Mouse (Mus musculus): ENCODE data around the gene Nop14. TPM values are rescaled to one million over a fixed set of nuclear protein-coding genes. Genes with fewer than 3 reads are reported as not detected.
"Not testable (repeated sequence)": the region's sequence is repeated elsewhere in the genome, so short reads cannot be mapped to it uniquely, and the experiment has no call there.

Gene Nop14
- total RNA-seq, 2 experiments from 2014 or later = 9.1 to 9.3 TPM

- DNase-seq (ENCODE audit: low spot score) = no peak
- intact Hi-C loops (cut with DNase I) = loop anchor here (2.0 kb wide), 1 partner anchor 117 kb away; no protein-coding TSS in a partner anchor
Measured at GRCm38 (mm10) chr5:34635665-34636192, 24.2 kb downstream of the Nop14 start.

- DNase-seq (ENCODE audit: low spot score) = no peak
- intact Hi-C loops (cut with DNase I) = no loop called here
Measured at GRCm38 (mm10) chr5:34634746-34635400, 25.1 kb downstream of the Nop14 start.

DNA sequence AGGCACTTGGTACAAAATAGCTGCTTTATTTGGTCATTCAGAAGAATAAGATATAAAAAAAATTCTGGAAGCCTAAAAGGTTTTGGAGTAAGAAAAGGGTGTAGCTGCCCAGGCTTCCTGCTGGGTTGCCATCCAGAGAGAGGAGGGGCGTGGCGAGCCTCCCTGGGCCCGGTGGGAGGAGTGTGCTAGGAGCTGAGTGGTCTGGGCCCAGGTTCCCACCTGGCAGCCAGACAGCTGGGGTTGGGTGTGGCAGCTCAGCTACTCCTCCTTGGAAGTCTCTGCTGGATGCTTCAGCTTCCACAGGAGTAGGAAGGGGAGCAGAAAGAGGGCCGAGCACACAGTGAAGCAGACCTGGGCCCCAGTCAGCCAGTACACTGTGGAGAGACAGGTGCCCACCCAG is 26.3 kb downstream of the Nop14 start:
- intact Hi-C loops (cut with DNase I) = no loop called here
- peak; percentile 40 for DNase-seq (ENCODE audit: low spot score)

DNA sequence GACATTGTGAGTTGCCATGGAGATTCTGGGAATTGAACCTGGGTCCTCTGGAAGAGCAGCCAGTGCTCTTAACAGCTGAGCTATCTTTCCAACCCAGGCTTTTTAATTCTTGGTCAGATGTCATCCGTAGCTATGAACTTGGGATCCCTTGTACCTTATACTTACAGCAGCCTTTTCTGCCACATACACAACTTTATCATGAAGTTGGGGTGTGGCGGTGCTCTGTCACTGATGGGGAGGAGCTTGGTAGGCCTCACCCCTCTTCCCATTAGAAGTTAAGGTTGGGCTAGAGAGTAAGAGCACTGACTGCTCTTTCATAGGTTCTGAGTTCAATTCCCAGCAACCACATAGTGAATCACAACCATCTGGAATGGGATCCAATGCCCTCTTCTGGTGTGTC is 27.0 kb downstream of the Nop14 start:
- no peak for DNase-seq (ENCODE audit: low spot score)
- intact Hi-C loops (cut with DNase I) = no loop called here

GRCm38 (mm10) chr5:34609966-34610365 is 50.0 kb downstream of the Nop14 start:
- intact Hi-C loops (cut with DNase I) = no loop called here
- no peak for DNase-seq (ENCODE audit: low spot score)

DNA sequence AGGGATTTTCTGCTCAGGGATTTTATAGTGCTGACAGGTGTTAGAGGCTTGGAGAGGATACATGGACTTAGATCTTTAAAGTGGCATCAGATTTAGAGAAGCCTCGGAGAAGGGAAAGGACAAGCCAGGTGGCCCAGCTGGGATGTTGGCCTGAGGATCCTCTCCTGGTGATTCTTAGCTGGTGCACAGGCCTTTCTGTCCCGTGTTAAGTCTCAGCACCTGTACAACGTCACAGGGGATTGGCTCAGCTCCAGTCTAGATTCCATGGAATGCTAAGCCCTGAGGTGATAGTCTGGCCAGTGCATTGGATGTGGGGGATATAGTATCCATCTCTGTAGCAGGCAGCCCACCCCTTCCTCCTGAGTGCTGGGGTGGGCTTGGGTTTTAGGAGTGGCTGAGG is 51.7 kb downstream of the Nop14 start:
- DNase-seq (ENCODE audit: low spot score) = no peak
- intact Hi-C loops (cut with DNase I) = no loop called here

- intact Hi-C loops (cut with DNase I) = no loop called here
- DNase-seq (ENCODE audit: low spot score) = no peak
Measured at GRCm38 (mm10) chr5:34607100-34607880, 52.7 kb downstream of the Nop14 start.

GRCm38 (mm10) chr5:34604576-34604975 is 55.4 kb downstream of the Nop14 start:
- intact Hi-C loops (cut with DNase I) = no loop called here
- no peak for DNase-seq (ENCODE audit: low spot score)

GRCm38 (mm10) chr5:34593202-34593727 is 66.7 kb downstream of the Nop14 start:
- DNase-seq (ENCODE audit: low spot score) = no peak
- intact Hi-C loops (cut with DNase I) = no loop called here

GRCm38 (mm10) chr5:34592666-34593065 is 67.3 kb downstream of the Nop14 start:
- DNase-seq (ENCODE audit: low spot score) = no peak
- intact Hi-C loops (cut with DNase I) = no loop called here

GRCm38 (mm10) chr5:34592224-34592623 is 67.7 kb downstream of the Nop14 start:
- intact Hi-C loops (cut with DNase I); DNase-seq (ENCODE audit: low spot score): not testable (repeated sequence)

DNA sequence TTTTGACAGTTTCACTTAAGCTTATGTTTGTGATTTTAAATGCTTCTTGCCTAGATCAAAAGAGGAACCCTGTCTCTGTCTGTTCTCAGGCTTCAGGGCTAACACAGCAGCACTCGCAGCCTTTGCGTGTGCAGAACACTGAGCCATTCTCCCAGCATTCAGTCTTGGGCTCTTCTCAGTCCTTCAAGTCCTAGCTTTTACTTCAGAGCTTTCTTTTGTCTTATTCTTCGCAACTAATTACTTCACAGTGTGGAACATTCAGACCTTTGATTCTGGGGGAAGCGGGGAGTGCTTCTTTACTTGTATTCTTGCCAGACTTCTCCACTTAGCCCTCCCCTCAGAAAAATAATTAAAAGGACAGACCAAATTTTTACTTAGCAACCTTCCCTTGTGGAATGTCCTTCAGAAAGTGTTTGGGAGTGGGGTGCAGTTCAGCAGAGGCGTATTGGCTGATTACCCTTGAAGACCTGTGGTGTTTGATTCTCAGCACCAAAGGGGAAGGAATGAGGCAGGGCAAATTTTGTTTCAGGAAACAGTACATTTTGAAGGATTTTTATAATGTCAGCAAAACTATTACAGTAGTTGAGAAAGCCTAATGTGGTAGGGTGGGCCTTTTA is 68.5 kb downstream of the Nop14 start:
- DNase-seq (ENCODE audit: low spot score) = no peak
- intact Hi-C loops (cut with DNase I) = no loop called here

GRCm38 (mm10) chr5:34590702-34591101 is 69.2 kb downstream of the Nop14 start:
- intact Hi-C loops (cut with DNase I) = no loop called here
- DNase-seq (ENCODE audit: low spot score) = no peak

DNA sequence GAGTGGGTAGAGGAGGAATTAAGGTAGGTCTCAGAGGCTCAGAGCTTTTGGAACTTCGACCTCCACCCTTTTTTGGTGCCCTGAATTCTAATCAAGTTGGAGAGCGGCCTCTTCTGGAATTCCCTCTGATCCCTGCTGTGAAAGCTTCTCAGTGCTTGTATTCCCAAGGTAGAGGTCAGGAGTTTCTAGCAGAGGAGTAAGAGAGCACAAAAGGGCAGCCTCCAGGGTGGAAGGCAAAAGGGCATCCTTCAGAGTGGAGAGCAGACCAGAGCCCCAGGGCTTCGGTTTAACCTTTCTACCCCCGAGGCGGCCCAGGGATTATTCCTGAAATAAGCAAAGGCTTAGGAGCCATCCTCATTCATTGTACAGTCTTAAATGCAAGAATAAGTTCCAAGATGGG is 69.9 kb downstream of the Nop14 start:
- intact Hi-C loops (cut with DNase I) = no loop called here
- DNase-seq (ENCODE audit: low spot score) = no peak

Other genes with a start within 250 kb of the Nop14 start
- 1 to 10 TPM; 6.3 to 7.2 TPM for gene Tnip2, start 146.2 kb downstream of the Nop14 start, total RNA-seq (2021)
- gene Sh3bp2, start 134.3 kb downstream of the Nop14 start, total RNA-seq (2021) = 1 to 10 TPM; 1.7 to 3.3 TPM
- gene Add1, start 86.5 kb downstream of the Nop14 start, total RNA-seq (2021) = 100 to 1,000 TPM; 125 to 136 TPM
- gene Mfsd10, start 22.9 kb downstream of the Nop14 start, total RNA-seq (2021) = 10 to 100 TPM in 1 of 2 experiments, 1 to 10 TPM in 1; 9.5 to 15.6 TPM
- under 1 TPM; 0.55 to 0.67 TPM for gene Grk4, start 231 bp upstream of the Nop14 start, total RNA-seq (2021)
- 10 to 100 TPM; 12.7 to 12.9 TPM for gene Htt, start 101.6 kb upstream of the Nop14 start, total RNA-seq (2021)
- under 1 TPM; 0.52 to 0.61 TPM for gene Msantd1, start 247.9 kb upstream of the Nop14 start, total RNA-seq (2021)

Data from heart, postnatal 25 days (tissue).